Mouse (Mus musculus) left cerebral cortex, adult 2 months (tissue): ENCODE measurements around the gene Ugt1a7c. TPM values are rescaled to one million over a fixed set of nuclear protein-coding genes. Genes with fewer than 3 reads are reported as not detected.

ENCODE experiments used
- DNase-seq, 2 experiments: peaks; one replicate each; pipeline ENCODE4 v3.0.0; 2021 to 2022; ENCODE audit warnings: low spot score in 2 of 2, mixed read lengths in 1 of 2; ENCODE audit errors: extremely low spot score in 1 of 2
- H3K27ac ChIP-seq: fragments of 200-600 bp; 2 replicates; pipeline ENCODE4 v1.8.1; 2022
- H3K4me3 ChIP-seq: fragments of 200-600 bp; 2 replicates; pipeline ENCODE4 v1.8.1; 2022
- CTCF ChIP-seq: fragments of 200-600 bp; IDR thresholded peaks from 2 replicates; pipeline ENCODE4 v1.8.1; 2022; ENCODE audit warnings: antibody characterized with exemption, mild to moderate bottlenecking, moderate library complexity
- intact Hi-C: fragments of 180-260 bp; cut with DNase I; formaldehyde crosslinking; loops from one replicate; pipeline ENCODE4 v1.15.1; 2025
- total RNA-seq, 2 experiments: library from RNA; stranded (reverse); gene quantifications; 2 replicates each; pipeline ENCODE4 v1.2.3; 2021

Ugt1a7c gene
- total RNA-seq, 2 experiments from 2014 or later: 0.54 to 0.82 TPM

- Histone ChIP-seq H3K27ac (no peak overlapping the region), H3K4me3 (no peak overlapping the region)
- DNase-seq: no peak
- intact Hi-C loops: no loop called here
- TF ChIP-seq CTCF: no peak
Observed at GRCm38 (mm10) chr1:88254793-88255465, 160.1 kb downstream of the Ugt1a7c start.

- TF ChIP-seq CTCF: no peak
- H3K4me3 ChIP-seq: no peak overlapping the region
- intact Hi-C loops: no loop called here
- no peak overlapping the region for H3K27ac ChIP-seq
- DNase-seq: no peak
Observed at GRCm38 (mm10) chr1:88255466-88255857, 160.6 kb downstream of the Ugt1a7c start.

GRCm38 (mm10) chr1:88255989-88256754 is 161.3 kb downstream of the Ugt1a7c start:
- intact Hi-C loops: no loop called here
- TF ChIP-seq CTCF: no peak
- Histone ChIP-seq H3K4me3 (no peak overlapping the region), H3K27ac (no peak overlapping the region)
- DNase-seq: peak in 1 of 2 experiments; percentile 33

- no peak for DNase-seq
- TF ChIP-seq CTCF: no peak
- intact Hi-C loops: no loop called here
- Histone ChIP-seq H3K4me3 (no peak overlapping the region), H3K27ac (no peak overlapping the region)
Observed at GRCm38 (mm10) chr1:88256886-88257663, 162.2 kb downstream of the Ugt1a7c start.

GRCm38 (mm10) chr1:88257681-88258080 is 162.8 kb downstream of the Ugt1a7c start:
- no peak for DNase-seq
- no peak overlapping the region for H3K4me3 ChIP-seq
- no peak for TF ChIP-seq CTCF
- H3K27ac ChIP-seq: no peak overlapping the region
- intact Hi-C loops: no loop called here

GRCm38 (mm10) chr1:88258361-88258760 is 163.5 kb downstream of the Ugt1a7c start:
- DNase-seq: no peak
- H3K27ac ChIP-seq: no peak overlapping the region
- no peak overlapping the region for H3K4me3 ChIP-seq
- no peak for TF ChIP-seq CTCF
- intact Hi-C loops: no loop called here

GRCm38 (mm10) chr1:88258881-88259642 is 164.2 kb downstream of the Ugt1a7c start:
- intact Hi-C loops: no loop called here
- Histone ChIP-seq H3K4me3 (no peak overlapping the region), H3K27ac (no peak overlapping the region)
- no peak; the same call in 1 of the 2 replicates for TF ChIP-seq CTCF
- DNase-seq: no peak

GRCm38 (mm10) chr1:88259643-88260024 is 164.8 kb downstream of the Ugt1a7c start:
- Histone ChIP-seq H3K4me3 (no peak overlapping the region), H3K27ac (no peak overlapping the region)
- intact Hi-C loops: no loop called here
- no peak for DNase-seq
- no peak for TF ChIP-seq CTCF

GRCm38 (mm10) chr1:88260114-88260513 is 165.3 kb downstream of the Ugt1a7c start:
- TF ChIP-seq CTCF: no peak
- intact Hi-C loops: no loop called here
- DNase-seq: no peak
- Histone ChIP-seq H3K4me3 (no peak overlapping the region), H3K27ac (no peak overlapping the region)

- TF ChIP-seq CTCF: no peak
- intact Hi-C loops: no loop called here
Observed at GRCm38 (mm10) chr1:88260604-88261377, 165.9 kb downstream of the Ugt1a7c start.

GRCm38 (mm10) chr1:88261706-88262105 is 166.8 kb downstream of the Ugt1a7c start:
- no peak for TF ChIP-seq CTCF
- DNase-seq: no peak
- Histone ChIP-seq H3K27ac (no peak overlapping the region), H3K4me3 (no peak overlapping the region)
- intact Hi-C loops: no loop called here

More at GRCm38 (mm10) chr1:88260604-88261377, 165.9 kb downstream of the Ugt1a7c start:
- Histone ChIP-seq H3K27ac (no peak overlapping the region), H3K4me3 (no peak overlapping the region)
- DNase-seq: no peak
